Mouse (Mus musculus): ENCODE data around the gene Tbcb. TPM values are rescaled to one million over a fixed set of nuclear protein-coding genes. Genes with fewer than 3 reads are reported as not detected.
"Not testable (repeated sequence)": the region's sequence is repeated elsewhere in the genome, so short reads cannot be mapped to it uniquely, and the experiment has no call there.

Gene Tbcb
- total and polyA plus RNA-seq, 2 experiments from 2014 or later: 129 to 473 TPM

- H3K4me1 ChIP-seq (ENCODE audit: insufficient read depth, low read length): no peaks in the 10 kb centered on the region
- H3K36me3 ChIP-seq (ENCODE audit: insufficient read depth, low read length): no peaks in the 10 kb centered on the region
- DNase-seq (ENCODE audit: low spot score) (no peak), ATAC-seq (no peak)
- no peak overlapping the region for H3K4me2 ChIP-seq (ENCODE audit: low read depth, low read length)
- H3K9ac ChIP-seq (replicated peaks; ENCODE audit: low read length): no peak overlapping the region
- no peak overlapping the region for H3K4me3 ChIP-seq (ENCODE audit: low read length)
- H3K9me3 ChIP-seq (ENCODE audit: low read length): no peaks in the 10 kb centered on the region
- 92% methylated on average over 3 of the region's 3 CpGs for WGBS
- no peak overlapping the region for H3K27ac ChIP-seq
- no peaks in the 10 kb centered on the region for H3K27me3 ChIP-seq (ENCODE audit: insufficient read depth, low read length)
- no peak for TF ChIP-seq CTCF (IDR thresholded peaks at IDR 0.05; ENCODE audit: low read depth)
Observed at GRCm38 (mm10) chr7:30213881-30214280, 18.2 kb downstream of the Tbcb start.

- H3K36me3 ChIP-seq (ENCODE audit: insufficient read depth, low read length): no peaks in the 10 kb centered on the region
- no peak overlapping the region for H3K4me2 ChIP-seq (ENCODE audit: low read depth, low read length)
- H3K4me1 ChIP-seq (ENCODE audit: insufficient read depth, low read length): no peaks in the 10 kb centered on the region
- WGBS: 21% methylated on average over 4 of the region's 4 CpGs
- H3K9me3 ChIP-seq (ENCODE audit: low read length): no peaks in the 10 kb centered on the region
- no peak overlapping the region for H3K9ac ChIP-seq (replicated peaks; ENCODE audit: low read length)
- H3K4me3 ChIP-seq (ENCODE audit: low read length): no peak overlapping the region
- no peaks in the 10 kb centered on the region for H3K27me3 ChIP-seq (ENCODE audit: insufficient read depth, low read length)
- TF ChIP-seq CTCF (IDR thresholded peaks at IDR 0.05; ENCODE audit: low read depth): no peak
- ATAC-seq (no peak), DNase-seq (ENCODE audit: low spot score) (no peak)
- no peak overlapping the region for H3K27ac ChIP-seq
Observed at GRCm38 (mm10) chr7:30211025-30211424, 21.0 kb downstream of the Tbcb start.

GRCm38 (mm10) chr7:30206364-30206763 is 25.7 kb downstream of the Tbcb start:
- H3K9ac ChIP-seq (replicated peaks; ENCODE audit: low read length): not testable (repeated sequence)

GRCm38 (mm10) chr7:30205383-30205782 is 26.7 kb downstream of the Tbcb start:
- Histone ChIP-seq H3K4me2 (ENCODE audit: low read depth, low read length) (no peak overlapping the region), H3K4me3 (ENCODE audit: low read length) (no peak overlapping the region), H3K9ac (replicated peaks; ENCODE audit: low read length) (no peak overlapping the region), H3K36me3 (ENCODE audit: insufficient read depth, low read length) (no peaks in the 10 kb centered on the region), H3K27me3 (ENCODE audit: insufficient read depth, low read length) (no peaks in the 10 kb centered on the region), H3K4me1 (ENCODE audit: insufficient read depth, low read length) (no peaks in the 10 kb centered on the region), H3K9me3 (ENCODE audit: low read length) (no peaks in the 10 kb centered on the region), H3K27ac (no peak overlapping the region)
- TF ChIP-seq CTCF (IDR thresholded peaks at IDR 0.05; ENCODE audit: low read depth): peak; percentile 86
- 5% methylated on average over 2 of the region's 2 CpGs for WGBS
- ATAC-seq (no peak), DNase-seq (ENCODE audit: low spot score) (peak; percentile 78)

More at GRCm38 (mm10) chr7:30206364-30206763, 25.7 kb downstream of the Tbcb start:
- not testable (repeated sequence) for H3K27ac ChIP-seq; H3K36me3 ChIP-seq (ENCODE audit: insufficient read depth, low read length); H3K27me3 ChIP-seq (ENCODE audit: insufficient read depth, low read length); H3K4me1 ChIP-seq (ENCODE audit: insufficient read depth, low read length); H3K4me2 ChIP-seq (ENCODE audit: low read depth, low read length); H3K9me3 ChIP-seq (ENCODE audit: low read length); H3K4me3 ChIP-seq (ENCODE audit: low read length); DNase-seq (ENCODE audit: low spot score); ATAC-seq
- WGBS: 51% methylated on average over 5 of the region's 5 CpGs

- 13% methylated on average over 8 of the region's 8 CpGs for WGBS
- Histone ChIP-seq H3K9ac (replicated peaks; ENCODE audit: low read length) (no peak overlapping the region), H3K36me3 (ENCODE audit: insufficient read depth, low read length) (no peaks in the 10 kb centered on the region), H3K9me3 (ENCODE audit: low read length) (no peaks in the 10 kb centered on the region), H3K27me3 (ENCODE audit: insufficient read depth, low read length) (no peaks in the 10 kb centered on the region), H3K4me2 (ENCODE audit: low read depth, low read length) (no peak overlapping the region), H3K27ac (no peak overlapping the region), H3K4me3 (ENCODE audit: low read length) (no peak overlapping the region), H3K4me1 (ENCODE audit: insufficient read depth, low read length) (no peaks in the 10 kb centered on the region)
- DNase-seq (ENCODE audit: low spot score) (no peak), ATAC-seq (no peak)
- TF ChIP-seq CTCF (IDR thresholded peaks at IDR 0.05; ENCODE audit: low read depth): no peak
Observed at GRCm38 (mm10) chr7:30204380-30204779, 27.7 kb downstream of the Tbcb start.

GRCm38 (mm10) chr7:30202895-30203690 is 29.0 kb downstream of the Tbcb start:
- H3K27me3 ChIP-seq (ENCODE audit: insufficient read depth, low read length): no peaks in the 10 kb centered on the region
- no peaks in the 10 kb centered on the region for H3K4me1 ChIP-seq (ENCODE audit: insufficient read depth, low read length)
- H3K9ac ChIP-seq (replicated peaks; ENCODE audit: low read length): no peak overlapping the region
- H3K4me2 ChIP-seq (ENCODE audit: low read depth, low read length): no peak overlapping the region
- no peak for TF ChIP-seq CTCF (IDR thresholded peaks at IDR 0.05; ENCODE audit: low read depth)
- no peak for ATAC-seq
- WGBS: 81% methylated on average over 11 of the region's 11 CpGs
- H3K9me3 ChIP-seq (ENCODE audit: low read length): no peaks in the 10 kb centered on the region
- no peak overlapping the region for H3K4me3 ChIP-seq (ENCODE audit: low read length)
- no peaks in the 10 kb centered on the region for H3K36me3 ChIP-seq (ENCODE audit: insufficient read depth, low read length)
- no peak overlapping the region for H3K27ac ChIP-seq
- no peak for DNase-seq (ENCODE audit: low spot score)

DNA sequence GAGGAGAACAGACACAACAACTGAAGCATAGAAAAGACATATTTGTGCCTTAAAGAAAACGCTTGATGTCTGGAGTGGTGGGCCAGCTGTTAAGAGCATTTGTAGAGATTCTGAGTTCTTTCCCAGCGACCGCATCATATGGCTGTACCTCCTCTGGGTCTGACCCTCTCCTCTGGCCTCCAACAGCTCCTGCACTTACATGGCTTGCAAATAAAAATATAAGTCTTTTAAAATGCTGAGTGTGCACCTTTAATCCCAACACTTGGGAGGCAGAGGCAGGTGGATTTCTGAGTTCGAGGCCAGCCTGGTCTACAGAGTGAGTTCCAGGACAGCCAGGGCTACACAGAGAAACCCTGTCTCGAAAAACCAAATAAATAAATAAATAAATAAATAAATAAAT is 31.4 kb downstream of the Tbcb start:
- not testable (repeated sequence) for H3K9ac ChIP-seq (replicated peaks; ENCODE audit: low read length); H3K9me3 ChIP-seq (ENCODE audit: low read length); H3K27ac ChIP-seq; H3K4me2 ChIP-seq (ENCODE audit: low read depth, low read length); ATAC-seq; H3K4me1 ChIP-seq (ENCODE audit: insufficient read depth, low read length); H3K27me3 ChIP-seq (ENCODE audit: insufficient read depth, low read length); H3K36me3 ChIP-seq (ENCODE audit: insufficient read depth, low read length); H3K4me3 ChIP-seq (ENCODE audit: low read length); DNase-seq (ENCODE audit: low spot score)
- 84% methylated on average over 5 of the region's 5 CpGs for WGBS
